Mouse (Mus musculus): ENCODE results near the gene Perp.

Perp gene

DNA sequence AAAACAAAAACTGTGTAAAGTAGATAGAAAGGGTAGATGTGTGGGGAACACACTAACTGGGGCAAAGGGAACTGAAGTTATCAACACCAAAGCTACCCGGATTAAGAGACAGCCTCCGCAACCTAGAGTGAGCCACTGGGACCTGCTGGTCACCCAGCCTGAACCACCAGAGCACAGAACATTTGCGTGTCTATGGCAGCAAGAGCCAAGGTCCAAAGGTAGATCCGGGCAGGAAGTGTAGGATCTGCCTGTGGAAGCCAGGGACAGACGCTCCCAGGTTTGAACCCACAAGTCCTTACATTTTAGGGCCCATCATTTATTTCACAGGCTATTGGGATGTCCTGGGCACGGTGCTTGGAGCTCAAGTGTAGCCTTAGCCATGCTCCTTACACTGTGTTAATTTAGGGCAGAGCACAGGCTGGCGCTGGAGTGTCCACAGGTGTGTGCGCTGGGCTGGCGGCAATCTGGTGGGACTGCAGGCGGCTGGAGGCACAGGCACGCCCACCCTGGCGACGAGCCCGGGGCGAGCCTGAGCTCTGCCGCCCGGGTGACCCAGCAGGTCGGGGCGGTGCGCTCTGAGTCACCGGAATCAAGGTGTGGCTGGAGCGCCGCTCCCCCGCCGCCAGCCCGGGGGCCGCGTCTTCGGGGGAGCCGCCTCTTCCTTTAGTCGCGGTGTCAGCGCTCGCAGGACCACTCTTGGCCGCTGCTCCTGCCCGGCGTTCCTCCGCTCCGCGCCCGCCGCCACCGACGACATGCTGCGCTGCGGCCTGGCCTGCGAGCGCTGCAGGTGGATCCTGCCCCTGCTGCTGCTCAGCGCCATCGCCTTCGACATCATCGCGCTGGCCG, at the start of gene Perp:
Perp (plus strand) TSS at position 580 of the 846 bp plus-strand sequence.
- DNase-seq (ENCODE audit: low read depth, low spot score): no peak

DNA sequence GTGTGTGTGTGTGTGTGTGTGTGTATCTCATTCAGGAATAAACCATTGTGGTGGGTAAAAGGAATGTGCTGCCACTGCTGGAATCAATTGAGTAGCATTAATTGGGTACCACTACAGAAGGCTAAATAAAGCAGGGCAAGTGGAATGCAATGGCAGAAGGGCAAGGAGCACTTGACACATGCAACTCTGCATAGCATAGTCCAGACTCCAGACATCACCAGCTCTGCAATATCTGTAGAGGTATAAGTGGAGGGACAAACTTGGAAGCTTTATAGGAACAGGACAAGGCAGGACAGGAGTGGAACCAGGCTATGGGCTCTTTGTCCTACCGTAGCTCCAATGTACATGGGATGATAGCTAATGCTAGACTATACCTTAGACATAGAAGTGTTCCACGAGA, 33.1 kb upstream of the Perp start:
- DNase-seq (ENCODE audit: low read depth, low spot score): no peak

DNA sequence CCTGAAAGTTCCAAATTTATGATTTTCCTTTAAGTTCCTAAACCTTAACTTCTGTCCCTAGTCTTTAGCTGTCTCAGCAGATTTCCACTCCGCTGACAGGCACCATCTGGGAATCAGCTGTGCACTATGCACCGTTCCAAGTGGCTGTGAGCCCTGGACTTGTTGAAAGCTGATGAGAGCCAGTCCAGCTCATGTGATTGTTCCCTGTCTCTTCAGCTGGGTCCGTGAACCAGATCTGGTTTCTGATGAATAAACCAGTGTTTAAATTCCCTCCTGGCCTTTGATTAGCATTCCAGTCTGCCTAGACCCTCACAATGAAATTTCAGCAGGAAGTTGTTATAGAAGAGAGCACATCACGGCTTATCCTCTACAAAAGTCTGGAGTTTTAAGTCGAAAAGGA, 28.3 kb upstream of the Perp start:
- peak; percentile 52 for DNase-seq (ENCODE audit: low read depth, low spot score)

DNA sequence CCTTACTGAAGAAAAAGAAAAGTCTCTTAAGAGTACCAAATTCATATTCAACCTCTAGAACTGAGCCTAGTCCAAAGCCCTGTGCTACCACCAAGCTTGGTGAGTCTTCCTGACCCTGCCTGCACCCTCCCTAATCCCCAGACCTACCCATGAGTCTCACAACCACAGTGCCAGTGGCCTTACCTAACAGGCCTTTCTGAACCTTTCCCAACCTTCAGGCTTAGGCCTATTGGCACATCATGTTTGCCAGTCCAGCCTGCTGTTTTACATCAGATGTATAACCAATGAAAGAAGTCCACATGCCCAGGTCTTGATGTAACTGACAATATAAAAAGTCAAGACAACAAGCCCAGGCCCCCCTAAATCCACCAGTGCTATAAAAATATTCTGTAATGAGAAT, 19.7 kb upstream of the Perp start:
- no peak for DNase-seq (ENCODE audit: low read depth, low spot score)

DNA sequence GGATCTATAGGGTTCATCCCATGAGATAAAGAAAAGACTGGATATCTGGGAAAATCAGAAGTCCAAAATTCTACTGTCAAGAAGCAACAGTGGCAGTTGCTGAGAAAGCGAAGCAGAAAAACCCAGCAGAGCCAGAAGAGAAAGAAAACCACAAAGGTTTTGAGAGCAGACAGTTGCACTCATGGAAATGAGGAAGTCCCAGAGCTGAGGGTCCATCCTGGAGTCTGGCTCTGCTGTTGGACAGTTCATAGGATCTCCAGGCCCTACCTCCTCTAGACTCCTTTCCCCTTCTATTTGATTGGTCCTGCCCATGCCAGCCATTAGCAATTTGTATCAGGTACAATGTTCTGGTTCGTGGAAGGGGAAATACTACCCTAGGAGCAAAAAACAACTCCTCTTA, 18.7 kb upstream of the Perp start:
- no peak for DNase-seq (ENCODE audit: low read depth, low spot score)

DNA sequence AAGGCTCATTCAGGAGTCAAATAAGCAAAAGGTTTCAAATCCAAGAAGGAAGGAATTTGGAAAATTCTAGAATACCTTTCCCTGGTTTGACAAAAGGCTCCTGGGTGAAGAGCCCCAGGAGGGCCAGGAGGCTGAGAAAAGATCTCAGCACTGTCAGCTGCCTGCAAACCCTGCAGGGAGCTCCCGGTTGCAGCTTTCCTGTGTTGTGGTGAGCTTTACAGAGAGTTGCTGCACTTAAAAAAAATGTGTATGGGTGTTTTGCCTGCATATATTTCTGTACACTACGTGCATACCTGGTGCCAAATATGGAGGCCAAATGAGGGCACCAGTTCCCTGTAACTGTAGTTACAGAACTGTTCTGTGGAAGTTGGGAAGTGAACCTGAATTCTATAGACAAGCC, 16.9 kb upstream of the Perp start:
- no peak for DNase-seq (ENCODE audit: low read depth, low spot score)

DNA sequence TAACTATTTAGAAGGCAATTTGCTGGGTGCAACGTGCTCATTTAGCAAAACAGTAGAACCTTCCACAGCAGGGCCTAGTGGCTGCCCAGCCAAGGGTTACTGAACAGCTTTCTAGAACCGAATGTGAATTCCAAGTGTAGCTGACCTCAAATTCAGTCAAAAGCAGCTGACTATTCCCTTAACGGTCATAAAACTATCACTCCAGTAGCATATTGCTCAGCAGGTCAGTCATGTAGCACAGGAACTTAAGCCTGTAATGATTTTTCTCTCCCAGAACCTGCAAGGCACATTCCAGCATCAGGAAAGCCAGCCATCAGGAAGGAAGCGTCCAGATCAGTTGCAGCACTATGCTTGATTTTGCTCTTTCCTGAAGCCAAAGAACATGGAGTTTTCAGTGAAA, 14.5 kb upstream of the Perp start:
- DNase-seq (ENCODE audit: low read depth, low spot score): peak; percentile 20

DNA sequence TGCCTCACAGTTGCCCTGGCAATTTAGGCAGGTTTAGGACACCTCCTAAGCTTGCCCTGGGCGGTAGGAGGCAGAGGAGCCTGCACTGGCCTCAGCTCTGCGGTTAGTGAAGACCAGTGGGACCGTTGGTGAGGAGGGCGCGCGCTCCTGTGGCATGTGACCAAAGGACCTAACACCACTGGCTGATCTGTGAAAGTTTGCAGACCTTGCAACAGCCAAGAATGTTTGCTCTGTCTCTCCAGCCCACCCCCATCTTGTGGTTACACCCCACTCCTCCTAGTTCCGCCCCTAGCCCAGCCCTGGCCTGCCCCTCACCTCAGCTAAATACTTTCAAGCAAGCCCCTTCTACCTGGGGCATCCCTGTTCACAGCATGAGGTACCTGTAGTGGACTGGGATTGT, 13.0 kb upstream of the Perp start:
- DNase-seq (ENCODE audit: low read depth, low spot score): no peak

DNA sequence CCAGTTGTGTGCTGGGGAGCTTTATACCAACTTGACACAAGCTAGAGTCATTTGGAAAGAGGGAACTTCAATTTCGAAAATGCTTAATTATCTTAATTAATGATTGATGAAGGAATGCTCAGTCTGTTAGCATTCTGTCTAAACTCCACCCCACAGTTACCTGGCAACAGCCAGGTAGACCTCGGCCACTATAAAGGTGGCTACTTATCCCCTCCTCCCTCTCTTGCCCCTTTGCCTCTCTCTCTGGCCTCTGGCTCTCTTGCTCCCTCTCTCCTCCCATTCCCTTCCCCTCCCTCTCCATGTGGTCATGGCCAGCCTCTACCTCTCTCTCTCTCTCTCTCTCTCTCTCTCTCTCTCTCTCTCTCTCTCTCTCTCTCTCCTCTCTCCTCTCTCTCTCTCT, 10.4 kb upstream of the Perp start:
- no peak for DNase-seq (ENCODE audit: low read depth, low spot score)

DNA sequence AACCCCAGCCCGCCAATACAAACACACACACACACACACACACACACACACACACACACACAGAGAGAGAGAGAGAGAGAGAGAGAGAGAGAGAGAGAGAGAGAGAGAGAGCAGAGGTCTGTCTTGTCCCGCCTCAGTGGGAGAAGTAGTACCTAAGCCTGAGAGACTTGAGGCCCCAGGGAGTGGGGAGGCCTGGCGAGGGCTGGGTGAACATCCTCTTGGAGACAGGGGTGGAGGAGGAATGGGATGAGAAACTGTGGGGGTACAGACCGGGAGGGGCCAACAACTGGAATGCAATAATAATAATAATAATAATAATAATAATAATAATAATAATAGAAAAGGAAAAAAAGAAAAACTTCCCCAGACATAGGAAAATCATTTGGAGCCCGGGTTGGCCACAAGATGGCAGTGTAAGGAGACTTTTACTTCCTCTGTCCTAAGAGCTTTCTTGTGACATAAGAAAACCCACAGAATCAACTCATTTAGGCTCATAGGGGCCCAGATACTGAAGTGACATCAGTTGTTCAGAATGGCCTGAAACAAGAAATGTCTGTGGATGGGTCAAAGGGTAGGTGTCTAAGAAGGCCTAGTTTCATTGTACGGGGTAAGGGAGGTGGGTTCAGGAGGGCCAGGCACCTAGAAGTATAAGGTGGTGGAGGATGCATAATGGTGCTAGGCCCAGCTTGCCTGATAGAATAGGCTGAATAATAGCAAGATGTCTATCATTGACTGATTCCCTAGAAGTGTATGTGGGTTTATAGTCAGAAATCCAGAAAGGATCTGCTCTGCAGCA, 8.9 kb upstream of the Perp start:
- no peak for DNase-seq (ENCODE audit: low read depth, low spot score)

DNA sequence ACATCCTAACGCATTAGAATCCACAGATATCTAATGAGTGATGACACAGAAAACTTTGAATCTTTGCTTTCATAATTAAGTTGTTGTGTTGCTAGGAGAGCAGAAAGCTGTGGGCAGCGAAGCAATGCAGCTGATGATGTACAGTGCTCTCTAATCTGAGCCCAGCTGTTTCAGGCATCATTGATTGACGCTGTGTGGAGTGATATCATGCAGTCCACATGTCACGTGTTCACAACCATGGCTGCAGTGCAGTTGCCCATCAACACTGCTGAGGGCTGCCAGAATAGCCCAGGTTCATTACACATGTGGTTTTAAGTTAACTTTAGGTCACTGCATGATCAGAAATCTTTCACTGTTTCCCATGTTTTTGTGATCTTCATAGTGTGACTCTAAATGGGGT, 5.3 kb upstream of the Perp start:
- DNase-seq (ENCODE audit: low read depth, low spot score): no peak

DNA sequence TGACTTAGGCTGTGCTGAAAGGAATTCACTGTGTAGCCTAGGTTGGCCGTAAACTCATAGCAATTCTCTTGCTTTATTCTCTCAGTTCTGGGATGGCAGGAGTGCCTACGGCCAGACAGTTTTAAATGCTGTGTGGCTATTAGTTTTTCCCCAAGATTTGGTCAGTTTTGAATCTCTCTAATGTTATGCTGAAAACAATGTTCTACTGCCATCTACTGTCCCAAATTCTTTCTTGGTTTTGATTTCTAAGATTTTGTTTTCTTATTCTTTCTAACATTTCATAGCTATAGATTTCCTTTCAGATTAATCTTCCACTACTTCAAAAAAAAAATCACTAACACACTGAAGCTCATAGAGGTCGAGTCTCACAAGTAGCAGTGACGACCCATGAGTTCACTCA, 4.1 kb upstream of the Perp start:
- no peak for DNase-seq (ENCODE audit: low read depth, low spot score)

DNA sequence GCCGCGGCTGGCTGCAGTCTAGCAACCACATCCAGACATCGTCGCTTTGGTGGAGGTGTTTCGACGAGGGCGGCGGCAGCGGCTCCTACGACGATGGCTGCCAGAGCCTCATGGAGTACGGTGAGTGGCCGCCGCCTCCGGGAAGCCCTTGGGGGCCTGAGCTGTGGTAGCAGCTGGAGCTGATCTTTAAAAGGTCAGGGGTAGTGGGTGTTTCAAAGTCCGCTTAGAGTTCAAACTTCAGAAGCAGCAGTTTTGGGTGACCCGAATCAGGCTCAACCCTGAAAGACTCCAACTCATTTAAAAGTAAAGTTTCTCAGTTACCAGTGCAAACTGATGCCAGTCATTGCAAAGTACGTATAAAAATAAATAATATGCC, 455 bp downstream of the Perp start:
- DNase-seq (ENCODE audit: low read depth, low spot score): no peak

DNA sequence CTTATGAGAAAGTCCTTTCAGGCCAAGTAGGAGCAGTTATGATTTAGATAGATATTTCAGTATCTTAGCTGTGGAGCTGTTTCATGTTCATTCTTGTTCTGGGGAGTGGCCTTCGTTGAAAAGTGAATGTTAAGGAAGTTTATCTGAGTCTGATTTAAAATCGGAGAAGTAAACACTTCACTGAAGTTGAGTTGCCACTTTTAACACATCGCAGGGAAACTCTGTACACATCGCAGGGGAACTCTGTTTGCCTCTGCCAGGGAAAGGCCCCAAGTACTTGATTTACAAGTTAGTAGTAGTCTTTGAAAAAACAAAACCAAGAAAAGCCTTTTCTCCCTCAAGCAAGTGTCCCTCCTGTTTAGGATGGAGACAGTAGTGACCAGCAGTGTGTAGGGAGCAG, 891 bp downstream of the Perp start:
- DNase-seq (ENCODE audit: low read depth, low spot score): no peak

DNA sequence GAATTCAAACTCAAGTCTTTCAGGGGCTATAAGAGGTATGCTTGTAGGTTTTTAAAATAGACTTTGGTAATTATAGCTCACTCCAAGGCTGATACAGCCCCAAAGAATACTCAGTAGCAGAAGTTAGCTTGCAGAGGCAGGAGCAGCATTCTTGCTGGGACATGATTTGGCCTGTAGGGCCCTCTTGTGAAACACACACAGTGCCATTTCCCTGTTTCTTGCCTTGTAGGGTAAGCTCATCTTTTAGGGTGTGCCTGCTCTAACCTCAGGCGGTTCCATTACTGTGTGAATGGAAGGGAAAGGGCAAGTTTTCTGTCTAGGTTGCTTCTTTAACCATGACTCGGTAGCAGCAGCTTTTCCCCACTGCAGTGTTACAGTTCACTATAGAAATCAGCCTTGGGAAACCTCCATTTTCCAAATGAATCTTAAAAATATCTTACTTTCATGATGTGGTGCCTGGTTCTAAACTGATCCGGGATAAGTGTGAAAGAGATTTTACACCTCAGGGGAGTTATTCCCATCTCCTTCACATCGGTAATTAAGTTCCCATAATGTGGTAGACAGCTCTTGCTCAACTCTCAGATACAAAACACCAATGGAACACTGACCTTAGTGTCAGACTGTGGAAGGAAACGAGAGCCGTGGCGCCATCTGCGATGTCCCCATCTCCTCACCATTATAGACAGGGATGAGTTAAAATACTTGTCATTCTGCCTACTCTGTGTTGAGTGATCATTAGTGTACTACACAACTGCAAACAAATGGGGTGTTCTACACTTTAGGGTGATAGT, 1.8 kb downstream of the Perp start:
- no peak for DNase-seq (ENCODE audit: low read depth, low spot score)

DNA sequence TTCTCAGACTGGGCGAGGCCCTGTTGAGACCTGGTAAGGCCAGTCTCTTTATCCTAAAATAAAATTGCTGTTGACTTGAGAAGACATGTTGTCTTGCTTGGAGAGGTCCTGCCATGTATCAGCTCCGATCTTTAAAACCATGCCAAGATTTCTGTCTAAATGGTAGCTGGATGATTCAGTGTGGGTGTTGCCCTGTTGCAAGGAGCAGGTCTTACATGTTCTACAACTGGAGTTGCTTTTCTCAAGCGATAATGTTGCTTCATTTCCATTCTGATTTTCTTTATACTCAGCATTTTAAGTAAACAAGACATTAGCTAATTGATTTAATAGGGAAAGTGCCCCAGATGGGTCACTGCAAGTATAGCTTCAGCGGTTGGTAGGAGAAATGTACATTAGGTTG, 5.4 kb downstream of the Perp start:
- no peak for DNase-seq (ENCODE audit: low read depth, low spot score)

DNA sequence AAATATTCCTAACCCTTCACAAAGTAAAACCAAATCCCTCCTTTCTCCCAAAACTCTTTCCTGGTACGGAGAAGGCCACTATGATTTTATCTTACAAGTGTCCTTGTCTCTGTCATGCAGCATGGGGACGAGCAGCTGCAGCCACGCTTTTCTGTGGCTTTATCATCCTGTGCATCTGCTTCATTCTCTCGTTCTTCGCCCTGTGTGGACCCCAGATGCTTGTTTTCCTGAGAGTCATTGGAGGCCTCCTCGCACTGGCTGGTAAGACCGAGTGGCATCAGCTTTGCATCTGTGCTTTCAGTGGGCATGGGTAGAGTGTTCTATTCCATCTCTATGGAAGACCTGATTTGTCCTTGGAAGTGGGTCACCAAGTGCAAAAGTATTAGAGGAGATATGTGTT, 8.6 kb downstream of the Perp start:
- DNase-seq (ENCODE audit: low read depth, low spot score): no peak

DNA sequence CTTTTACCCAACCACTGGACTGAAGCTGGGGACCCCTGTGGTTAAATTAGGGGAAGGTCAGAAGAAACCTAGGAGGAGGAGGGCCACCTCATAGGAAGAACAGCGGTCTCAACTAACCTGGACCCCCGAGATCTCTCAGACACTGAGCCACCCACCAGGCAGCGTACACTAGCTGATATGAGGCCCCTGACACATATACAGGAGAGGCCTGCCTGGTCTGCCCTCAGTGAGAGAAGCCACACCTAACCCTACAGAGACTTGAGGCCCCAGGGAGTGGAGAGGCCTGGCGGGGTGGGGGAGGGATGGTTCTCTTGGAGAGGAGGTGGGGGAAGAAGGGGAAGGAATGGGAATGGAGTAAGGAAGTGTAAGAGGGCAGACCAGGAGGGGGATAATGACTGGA, 12.4 kb downstream of the Perp start:
- DNase-seq (ENCODE audit: low read depth, low spot score): no peak

DNA sequence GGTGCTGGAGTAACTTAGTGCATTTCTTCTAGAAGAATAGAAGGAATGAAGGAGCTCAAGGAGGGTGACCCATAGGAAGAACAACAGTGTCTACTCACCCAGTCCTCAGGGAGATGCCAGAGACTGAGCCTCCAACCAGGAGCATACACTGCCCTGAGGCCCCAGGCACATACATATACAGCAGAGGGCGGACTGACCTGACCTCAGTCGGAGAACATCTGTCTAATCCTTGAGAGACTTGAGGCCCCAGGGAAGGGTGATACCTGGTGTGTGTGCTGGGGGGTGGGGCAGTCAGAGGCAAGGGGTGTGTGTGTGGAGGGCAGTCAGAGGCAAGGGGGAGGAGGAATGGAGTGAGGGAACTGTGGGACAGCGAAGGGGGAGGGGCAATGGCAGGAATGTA, 14.8 kb downstream of the Perp start:
- DNase-seq (ENCODE audit: low read depth, low spot score): no peak

DNA sequence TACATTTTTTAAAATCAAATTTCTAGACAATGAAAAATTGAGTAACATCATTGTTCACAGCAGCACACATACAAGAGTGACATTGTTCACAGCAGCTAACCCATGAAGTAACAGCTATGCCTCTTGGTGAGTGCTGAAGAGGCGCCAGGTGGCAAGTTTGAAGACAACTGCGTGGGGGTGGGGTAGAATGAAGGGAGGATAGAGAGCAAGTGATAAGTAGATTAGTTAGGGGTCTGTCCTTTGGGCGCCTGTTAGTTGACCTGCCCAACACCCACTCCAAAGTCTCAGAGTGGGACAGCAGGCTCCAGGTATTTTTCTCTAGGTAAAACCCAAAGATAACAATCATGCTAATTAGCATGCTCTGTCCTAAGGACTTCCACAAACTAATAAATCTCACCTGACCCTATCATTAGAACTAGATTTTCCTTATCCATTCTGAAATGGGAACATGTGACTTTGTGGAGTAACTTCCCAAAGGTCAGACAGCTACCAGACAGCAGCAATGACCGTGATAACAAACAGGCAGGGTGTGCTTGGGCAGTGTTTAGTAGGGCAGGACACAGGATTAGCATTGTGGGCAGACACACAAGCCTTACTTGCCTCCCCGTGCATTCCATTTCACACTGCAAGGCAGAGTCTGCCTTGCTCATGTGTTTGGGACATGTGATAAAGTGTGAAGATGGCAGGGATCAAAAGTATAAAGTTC, 15.5 kb downstream of the Perp start:
- DNase-seq (ENCODE audit: low read depth, low spot score): no peak

DNA sequence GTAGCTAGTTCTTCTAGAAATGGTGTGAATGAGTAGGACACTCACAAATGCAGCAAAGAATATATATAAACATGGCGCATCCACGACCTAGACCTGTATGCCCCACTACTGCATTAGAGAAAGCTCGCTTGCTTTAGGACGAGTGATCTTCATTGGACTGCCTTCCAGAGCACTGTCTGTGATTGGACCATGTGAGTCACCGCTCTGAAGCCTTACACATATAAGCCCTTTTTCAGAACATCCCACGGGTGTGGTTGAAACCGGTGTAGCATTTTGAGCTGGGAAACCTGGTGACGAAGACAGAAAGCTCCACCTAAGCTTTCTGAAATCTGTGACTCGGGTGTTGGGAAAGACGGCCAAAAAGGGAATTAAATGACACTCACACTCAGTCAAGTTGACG, 16.0 kb downstream of the Perp start:
- DNase-seq (ENCODE audit: low read depth, low spot score): no peak

DNA sequence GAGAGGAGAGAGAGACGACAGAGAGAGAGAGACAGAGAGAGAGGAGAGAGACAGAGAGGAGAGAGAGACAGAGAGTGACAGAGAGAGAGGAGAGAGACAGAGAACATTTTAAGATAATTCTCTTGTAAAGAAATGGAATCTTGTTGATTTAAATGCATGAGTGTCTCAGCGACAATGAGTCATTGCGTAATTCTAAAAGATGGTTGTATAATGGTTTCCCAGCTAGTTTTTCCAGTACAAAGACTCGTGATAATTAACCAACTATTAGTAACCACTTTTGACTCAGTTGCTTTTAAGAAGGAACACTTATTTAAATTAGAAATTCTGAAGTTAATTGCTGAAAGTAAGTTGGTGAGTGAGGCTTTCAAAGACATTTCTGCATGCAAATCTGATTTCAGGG, 16.6 kb downstream of the Perp start:
- DNase-seq (ENCODE audit: low read depth, low spot score): no peak

All from skeletal muscle tissue, adult 2 months (tissue).